Mouse (Mus musculus): ENCODE results near the gene Vmn2r72.

Vmn2r72 gene

GRCm38 (mm10) chr7:85754997-85755396 is at the start of gene Vmn2r72:
TSS of gene Vmn2r72 (minus strand) at chr7:85755097.
- no peak for DNase-seq (ENCODE audit: low spot score in 2 of 2)

All from thymus, postnatal 10 days (tissue).